ENCODE assay signal across 14 mouse cellular contexts in genomic region chr7:30354059-30354458, GRCm38 (mm10). TPM values are rescaled to one million over a fixed set of nuclear protein-coding genes. Genes with fewer than 3 reads are reported as not detected.
DNase-seq lines count a peak whose midpoint lies in the region; ATAC-seq and TF ChIP-seq lines count a peak whose summit lies in the region.
"Had no signal": no experiment of that assay in that cellular context is flagged by ENCODE, and none has a peak within 500 bp of the region (broad histone marks: within the 10 kb centered on the region; RNA-seq: fewer than 3 reads in every experiment).

No protein-coding gene starts in this region.

- H3K27ac ChIP-seq in forebrain, embryonic 12.5 days: 0 out of 2 replicates have a peak overlapping the region, but pooled peaks have one; percentile 31
- H3K27ac ChIP-seq in forebrain, embryonic 11.5 days (ENCODE audit: low read depth, low read length): no peak overlapping the region
- H3K27ac ChIP-seq in midbrain, embryonic 12.5 days (replicated peaks): 0 out of 2 replicates have a peak overlapping the region, but pooled peaks have one; percentile 15
- no peak overlapping the region for H3K27ac ChIP-seq in midbrain, embryonic 10.5 days (replicated peaks)
- H3K27ac ChIP-seq in midbrain, embryonic 16.5 days (ENCODE audit: low read length): no peak overlapping the region
- H3K27ac ChIP-seq in heart, adult 2 months: no peak overlapping the region
- H3K27ac ChIP-seq in heart, embryonic 12.5 days (ENCODE audit: poor library complexity, severe bottlenecking): no peak overlapping the region
- H3K27ac ChIP-seq: embryonic facial prominence, embryonic 13.5 days; hindbrain, embryonic 10.5 days; limb, embryonic 10.5 days had no signal

- ATAC-seq in forebrain, embryonic 12.5 days (ENCODE audit: low FRiP score): peak; percentile 49; the same call in 1 of the 2 replicates
- no peak for ATAC-seq in forebrain, embryonic 11.5 days (replicated peaks; ENCODE audit: low FRiP score)
- ATAC-seq in midbrain, embryonic 12.5 days (ENCODE audit: low FRiP score, low read depth): no peak
- peak; percentile 19; the same call in 1 of the 2 replicates for ATAC-seq in midbrain, embryonic 16.5 days
- no peak for ATAC-seq in heart, embryonic 12.5 days (ENCODE audit: insufficient number of reproducible peaks, low FRiP score)

- H3K79me2 ChIP-seq in heart, adult 2 months (replicated peaks; ENCODE audit: control insufficient read depth, insufficient read depth, low read length): no peaks in the 10 kb centered on the region

- no peak for TF ChIP-seq EP300 in heart, adult 2 months (IDR thresholded peaks at IDR 0.05; ENCODE audit: insufficient read depth, low read depth, low read length)

- WGBS in forebrain, embryonic 12.5 days: 77% methylated on average over 4 of the region's 4 CpGs
- 80% methylated on average over 4 of the region's 4 CpGs for WGBS in forebrain, embryonic 11.5 days
- 70% methylated on average over 4 of the region's 4 CpGs for WGBS in midbrain, embryonic 12.5 days
- WGBS in midbrain, embryonic 10.5 days: 78% methylated on average over 4 of the region's 4 CpGs
- 66% methylated on average over 4 of the region's 4 CpGs for WGBS in midbrain, embryonic 16.5 days
- whole genome bisulfite sequencing in heart, adult 2 months: 68% methylated on average over 4 of the region's 4 CpGs
- WGBS in heart, embryonic 12.5 days: 63% methylated on average over 4 of the region's 4 CpGs

- no peak overlapping the region for H3K4me2 ChIP-seq in forebrain, embryonic 12.5 days
- no peak overlapping the region for H3K4me2 ChIP-seq in forebrain, embryonic 11.5 days (ENCODE audit: low read depth, low read length, severe bottlenecking)
- no peak overlapping the region for H3K4me2 ChIP-seq in midbrain, embryonic 12.5 days (replicated peaks)
- no peak overlapping the region for H3K4me2 ChIP-seq in midbrain, embryonic 16.5 days (ENCODE audit: low read length)
- H3K4me2 ChIP-seq in heart, embryonic 12.5 days: no peak overlapping the region
- H3K4me2 ChIP-seq: embryonic facial prominence, embryonic 13.5 days had no signal

- H3K4me3 ChIP-seq in forebrain, embryonic 12.5 days (replicated peaks): no peak overlapping the region
- H3K4me3 ChIP-seq in forebrain, embryonic 11.5 days (ENCODE audit: low read depth, low read length): no peak overlapping the region
- no peak overlapping the region for H3K4me3 ChIP-seq in midbrain, embryonic 12.5 days
- H3K4me3 ChIP-seq in midbrain, embryonic 10.5 days: no peak overlapping the region
- H3K4me3 ChIP-seq in midbrain, embryonic 16.5 days (ENCODE audit: low read depth, low read length): no peak overlapping the region
- no peak overlapping the region for H3K4me3 ChIP-seq in heart, adult 2 months
- H3K4me3 ChIP-seq in heart, embryonic 12.5 days: no peak overlapping the region
- H3K4me3 ChIP-seq: embryonic facial prominence, embryonic 13.5 days; hindbrain, embryonic 10.5 days; limb, embryonic 10.5 days had no signal

- no peak for DNase-seq in forebrain, embryonic 11.5 days (ENCODE audit: low spot score)
- no peak for DNase-seq in midbrain, embryonic 10.5 days (ENCODE audit: low spot score)
- peak; percentile 59 for DNase-seq in NIH3T3 (ENCODE audit: low read depth)
- DNase-seq in heart, adult 2 months: no peak

- intact Hi-C loops in heart, adult 2 months (cut with DNase I): no loop called here

- TF ChIP-seq POLR2A in heart, adult 2 months (IDR thresholded peaks at IDR 0.05; ENCODE audit: insufficient read depth, low read depth, low read length): no peak

- H3K36me3 ChIP-seq in forebrain, embryonic 12.5 days (replicated peaks): peaks cover 13% of the 10 kb centered on the region
- H3K36me3 ChIP-seq in forebrain, embryonic 11.5 days (ENCODE audit: control insufficient read depth, insufficient read depth, low read length): no peaks in the 10 kb centered on the region; the same call in 1 of the 2 replicates
- peaks cover 21% of the 10 kb centered on the region for H3K36me3 ChIP-seq in midbrain, embryonic 12.5 days
- peaks cover 27% of the 10 kb centered on the region for H3K36me3 ChIP-seq in midbrain, embryonic 10.5 days
- H3K36me3 ChIP-seq in midbrain, embryonic 16.5 days (ENCODE audit: control insufficient read depth, insufficient read depth, low read length): peaks cover 8% of the 10 kb centered on the region; the same call in 1 of the 2 replicates
- no peaks in the 10 kb centered on the region for H3K36me3 ChIP-seq in heart, adult 2 months (ENCODE audit: control insufficient read depth, insufficient read depth, low read length)
- H3K36me3 ChIP-seq in heart, embryonic 12.5 days: peaks cover 7% of the 10 kb centered on the region; the same call in 1 of the 2 replicates

- peaks cover 20% of the 10 kb centered on the region for H3K4me1 ChIP-seq in forebrain, embryonic 12.5 days
- no peaks in the 10 kb centered on the region for H3K4me1 ChIP-seq in forebrain, embryonic 11.5 days (replicated peaks; ENCODE audit: control insufficient read depth, insufficient read depth, low read length)
- peaks cover 12% of the 10 kb centered on the region for H3K4me1 ChIP-seq in midbrain, embryonic 12.5 days
- peaks cover 32% of the 10 kb centered on the region for H3K4me1 ChIP-seq in midbrain, embryonic 10.5 days
- peaks cover 20% of the 10 kb centered on the region for H3K4me1 ChIP-seq in midbrain, embryonic 16.5 days (ENCODE audit: control insufficient read depth, insufficient read depth, low read length)
- no peaks in the 10 kb centered on the region; the same call in 1 of the 2 replicates for H3K4me1 ChIP-seq in heart, adult 2 months (ENCODE audit: control insufficient read depth, insufficient read depth, low read length)
- H3K4me1 ChIP-seq in heart, embryonic 12.5 days (replicated peaks): 0 out of 2 replicates have a peak, but pooled peaks cover 7% of the 10 kb centered on the region

- no peak overlapping the region for H3K9ac ChIP-seq in forebrain, embryonic 12.5 days
- no peak overlapping the region for H3K9ac ChIP-seq in forebrain, embryonic 11.5 days (ENCODE audit: low read length)
- no peak overlapping the region for H3K9ac ChIP-seq in midbrain, embryonic 12.5 days (replicated peaks)
- no peak overlapping the region for H3K9ac ChIP-seq in midbrain, embryonic 16.5 days (ENCODE audit: low read depth, low read length)
- H3K9ac ChIP-seq in heart, adult 2 months (ENCODE audit: low read depth, low read length): no peak overlapping the region
- no peak overlapping the region for H3K9ac ChIP-seq in heart, embryonic 12.5 days
- H3K9ac ChIP-seq: embryonic facial prominence, embryonic 13.5 days had no signal

- no peaks in the 10 kb centered on the region for H3K9me3 ChIP-seq in forebrain, embryonic 12.5 days
- no peaks in the 10 kb centered on the region for H3K9me3 ChIP-seq in forebrain, embryonic 11.5 days (ENCODE audit: control insufficient read depth, low read length)
- no peaks in the 10 kb centered on the region for H3K9me3 ChIP-seq in midbrain, embryonic 12.5 days
- H3K9me3 ChIP-seq in midbrain, embryonic 10.5 days (replicated peaks): no peaks in the 10 kb centered on the region
- no peaks in the 10 kb centered on the region for H3K9me3 ChIP-seq in midbrain, embryonic 16.5 days (replicated peaks; ENCODE audit: control insufficient read depth, low read length, poor library complexity, severe bottlenecking)
- H3K9me3 ChIP-seq in heart, embryonic 12.5 days (replicated peaks): no peaks in the 10 kb centered on the region
- H3K9me3 ChIP-seq: embryonic facial prominence, embryonic 13.5 days; hindbrain, embryonic 10.5 days; limb, embryonic 10.5 days had no signal

- no peak for TF ChIP-seq CTCF in heart, adult 2 months (IDR thresholded peaks at IDR 0.05)

- peaks cover 9% of the 10 kb centered on the region for H3K27me3 ChIP-seq in forebrain, embryonic 12.5 days
- no peaks in the 10 kb centered on the region for H3K27me3 ChIP-seq in forebrain, embryonic 11.5 days (ENCODE audit: control insufficient read depth, insufficient read depth, low read length)
- H3K27me3 ChIP-seq in midbrain, embryonic 12.5 days: peaks cover 14% of the 10 kb centered on the region
- H3K27me3 ChIP-seq in midbrain, embryonic 10.5 days (ENCODE audit: low read depth, poor library complexity, severe bottlenecking): peaks cover 7% of the 10 kb centered on the region
- peaks cover 3% of the 10 kb centered on the region; the same call in 1 of the 2 replicates for H3K27me3 ChIP-seq in midbrain, embryonic 16.5 days (ENCODE audit: control insufficient read depth, insufficient read depth, low read depth, low read length)
- no peaks in the 10 kb centered on the region for H3K27me3 ChIP-seq in heart, adult 2 months (ENCODE audit: control insufficient read depth, insufficient read depth, low read length)
- peaks cover 45% of the 10 kb centered on the region for H3K27me3 ChIP-seq in heart, embryonic 12.5 days (replicated peaks)

RNA-seq across cellular contexts. Expression of gene Lrfn3, which starts 8.5 kb away (rescaled TPM):
- 7.3 and 8.1 TPM in 2 replicates for polyA plus RNA-seq in forebrain, embryonic 12.5 days (2016; fragmentation: Nextera tagmentation; extraction: Ambion mirVana)
- 7.2 TPM in 2 replicates for polyA plus RNA-seq in forebrain, embryonic 11.5 days (2014; fragmentation: Nextera tagmentation; extraction: Ambion mirVana)
- polyA plus RNA-seq in midbrain, embryonic 12.5 days (2016; fragmentation: Nextera tagmentation; extraction: Ambion mirVana): 9.1 and 9.5 TPM in 2 replicates
- 5.4 and 6.2 TPM in 2 replicates for polyA plus RNA-seq in midbrain, embryonic 10.5 days (2016; fragmentation: Nextera tagmentation; extraction: Ambion mirVana)
- polyA plus RNA-seq in midbrain, embryonic 16.5 days (2015; fragmentation: Nextera tagmentation; extraction: Ambion mirVana): 15.2 and 15.7 TPM in 2 replicates
- 1 to 10 TPM; 1.1 to 1.3 TPM for total RNA-seq in heart, adult 2 months (2021)
- 1.4 and 1.9 TPM in 2 replicates for polyA plus RNA-seq in heart, adult 2 months (2012; rRNA removed)
- polyA plus RNA-seq in heart, embryonic 12.5 days (2016; fragmentation: Nextera tagmentation; extraction: Ambion mirVana): 2.3 and 2.8 TPM in 2 replicates
- total RNA-seq: megakaryocyte-erythroid progenitor cell, adult 5-6 weeks had no signal

RNA-seq across cellular contexts. Expression of gene Sdhaf1, which starts 30.4 kb away (rescaled TPM):
- 22.0 and 23.8 TPM in 2 replicates for polyA plus RNA-seq in forebrain, embryonic 12.5 days (2016; fragmentation: Nextera tagmentation; extraction: Ambion mirVana)
- 21.8 and 23.5 TPM in 2 replicates for polyA plus RNA-seq in forebrain, embryonic 11.5 days (2014; fragmentation: Nextera tagmentation; extraction: Ambion mirVana)
- polyA plus RNA-seq in midbrain, embryonic 12.5 days (2016; fragmentation: Nextera tagmentation; extraction: Ambion mirVana): 22.2 and 27.4 TPM in 2 replicates
- 19.3 and 22.5 TPM in 2 replicates for polyA plus RNA-seq in midbrain, embryonic 10.5 days (2016; fragmentation: Nextera tagmentation; extraction: Ambion mirVana)
- polyA plus RNA-seq in midbrain, embryonic 16.5 days (2015; fragmentation: Nextera tagmentation; extraction: Ambion mirVana): 15.2 and 16.9 TPM in 2 replicates
- 10 to 100 TPM; 12.5 TPM for total RNA-seq in heart, adult 2 months (2021)
- polyA plus RNA-seq in heart, adult 2 months (2012; rRNA removed): 17.4 and 17.9 TPM in 2 replicates
- 16.7 and 17.0 TPM in 2 replicates for polyA plus RNA-seq in heart, embryonic 12.5 days (2016; fragmentation: Nextera tagmentation; extraction: Ambion mirVana)

RNA-seq across cellular contexts. Expression of gene E130208F15Rik, which starts 32.5 kb away (rescaled TPM):
- 2.0 TPM in 1 of 2 replicates, not detected in the other for polyA plus RNA-seq in forebrain, embryonic 12.5 days (2016; fragmentation: Nextera tagmentation; extraction: Ambion mirVana)
- not detected in 2 replicates for polyA plus RNA-seq in forebrain, embryonic 11.5 days (2014; fragmentation: Nextera tagmentation; extraction: Ambion mirVana)
- 0.63 TPM in 1 of 2 replicates, not detected in the other for polyA plus RNA-seq in midbrain, embryonic 12.5 days (2016; fragmentation: Nextera tagmentation; extraction: Ambion mirVana)
- 2.6 and 4.6 TPM in 2 replicates for polyA plus RNA-seq in midbrain, embryonic 10.5 days (2016; fragmentation: Nextera tagmentation; extraction: Ambion mirVana)
- not detected in 2 replicates for polyA plus RNA-seq in midbrain, embryonic 16.5 days (2015; fragmentation: Nextera tagmentation; extraction: Ambion mirVana)
- total RNA-seq in heart, adult 2 months (2021): under 1 TPM; 0.55 to 0.63 TPM
- 0.31 and 0.41 TPM in 2 replicates for polyA plus RNA-seq in heart, adult 2 months (2012; rRNA removed)
- polyA plus RNA-seq in heart, embryonic 12.5 days (2016; fragmentation: Nextera tagmentation; extraction: Ambion mirVana): 1.7 and 2.9 TPM in 2 replicates
- total RNA-seq: megakaryocyte-erythroid progenitor cell, adult 5-6 weeks had no signal
- polyA plus RNA-seq: embryonic facial prominence, embryonic 13.5 days; kidney, embryonic 14.5 days; stomach, embryonic 16.5 days had no signal

RNA-seq across cellular contexts. Expression of gene Syne4, which starts 39.5 kb away (rescaled TPM):
- 21.8 and 23.5 TPM in 2 replicates for polyA plus RNA-seq in forebrain, embryonic 12.5 days (2016; fragmentation: Nextera tagmentation; extraction: Ambion mirVana)
- 29.2 and 30.2 TPM in 2 replicates for polyA plus RNA-seq in forebrain, embryonic 11.5 days (2014; fragmentation: Nextera tagmentation; extraction: Ambion mirVana)
- polyA plus RNA-seq in midbrain, embryonic 12.5 days (2016; fragmentation: Nextera tagmentation; extraction: Ambion mirVana): 17.5 and 19.0 TPM in 2 replicates
- polyA plus RNA-seq in midbrain, embryonic 10.5 days (2016; fragmentation: Nextera tagmentation; extraction: Ambion mirVana): 13.7 and 14.8 TPM in 2 replicates
- polyA plus RNA-seq in midbrain, embryonic 16.5 days (2015; fragmentation: Nextera tagmentation; extraction: Ambion mirVana): 13.4 and 16.0 TPM in 2 replicates
- under 1 TPM; 0.26 to 0.50 TPM for total RNA-seq in heart, adult 2 months (2021)
- polyA plus RNA-seq in heart, adult 2 months (2012; rRNA removed): 5.3 and 5.6 TPM in 2 replicates
- 18.4 and 19.5 TPM in 2 replicates for polyA plus RNA-seq in heart, embryonic 12.5 days (2016; fragmentation: Nextera tagmentation; extraction: Ambion mirVana)
- total RNA-seq: megakaryocyte-erythroid progenitor cell, adult 5-6 weeks had no signal

RNA-seq across cellular contexts. Expression of gene Alkbh6, which starts 45.5 kb away (rescaled TPM):
- polyA plus RNA-seq in forebrain, embryonic 12.5 days (2016; fragmentation: Nextera tagmentation; extraction: Ambion mirVana): 73.2 and 79.0 TPM in 2 replicates
- 71.3 and 83.8 TPM in 2 replicates for polyA plus RNA-seq in forebrain, embryonic 11.5 days (2014; fragmentation: Nextera tagmentation; extraction: Ambion mirVana)
- polyA plus RNA-seq in midbrain, embryonic 12.5 days (2016; fragmentation: Nextera tagmentation; extraction: Ambion mirVana): 86.9 and 92.9 TPM in 2 replicates
- 95.4 and 96.9 TPM in 2 replicates for polyA plus RNA-seq in midbrain, embryonic 10.5 days (2016; fragmentation: Nextera tagmentation; extraction: Ambion mirVana)
- 120 and 127 TPM in 2 replicates for polyA plus RNA-seq in midbrain, embryonic 16.5 days (2015; fragmentation: Nextera tagmentation; extraction: Ambion mirVana)
- total RNA-seq in heart, adult 2 months (2021): 10 to 100 TPM; 24.0 to 29.5 TPM
- polyA plus RNA-seq in heart, adult 2 months (2012; rRNA removed): 59.6 and 61.7 TPM in 2 replicates
- 56.8 and 59.0 TPM in 2 replicates for polyA plus RNA-seq in heart, embryonic 12.5 days (2016; fragmentation: Nextera tagmentation; extraction: Ambion mirVana)

Comparison
In these comparisons a context has a peak if more than half of its experiments do, and no peak if none do; other contexts are left out.
1. ATAC-seq: peak in forebrain, embryonic 12.5 days (single experiment) and midbrain, embryonic 16.5 days (single experiment); none in forebrain, embryonic 11.5 days (single experiment), midbrain, embryonic 12.5 days (single experiment) and heart, embryonic 12.5 days (single experiment).
2. H3K27ac ChIP-seq: peak in forebrain, embryonic 12.5 days (single experiment) and midbrain, embryonic 12.5 days (single experiment); none in forebrain, embryonic 11.5 days (single experiment), midbrain, embryonic 10.5 days (single experiment), midbrain, embryonic 16.5 days (single experiment), heart, adult 2 months (single experiment) and heart, embryonic 12.5 days (single experiment).